Mouse (Mus musculus) embryonic fibroblast, embryonic 13.5 days (primary cell): ENCODE measurements at regions not wholly inside any gene's neighbourhood (a gene's known extent, or its start where the extent isn't known, plus 50 kb on each side); places are given as distances from the start of the nearest gene placed in this dataset.

Experiments
- CTCF ChIP-seq: IDR thresholded peaks from 2 replicates; pipeline ENCODE4 v1.5.1; 2011; ENCODE audit warnings: mild to moderate bottlenecking, control low read depth, low read length, moderate library complexity, borderline replicate concordance; ENCODE audit not compliant: insufficient read depth
- POLR2A ChIP-seq: IDR thresholded peaks from 2 replicates; pipeline ENCODE4 v1.6.1; 2011; ENCODE audit warnings: low read depth, mild to moderate bottlenecking, control low read depth, low read length, moderate library complexity

GRCm38 (mm10) chr2:78019916-78020315 lies 73.7 kb upstream of the Cwc22 start:
- TF ChIP-seq CTCF, result no peak
- no peak for TF ChIP-seq POLR2A
